Mouse (Mus musculus) thymus, adult 2 months (tissue): ENCODE data around the gene Mlxipl.

Source experiments
- CTCF ChIP-seq: fragments of 200-500 bp; IDR thresholded peaks from 2 replicates; pipeline ENCODE4 v1.5.1; 2012; ENCODE audit warnings: mild to moderate bottlenecking, control low read depth, low read length, moderate library complexity, borderline replicate concordance; ENCODE audit not compliant: control insufficient read depth, poor library complexity, insufficient read depth; ENCODE audit errors: extremely low read depth
- POLR2A ChIP-seq: fragments of 200-500 bp; IDR thresholded peaks from 2 replicates; pipeline ENCODE4 v1.6.1; 2012; ENCODE audit warnings: mild to moderate bottlenecking, low read length, control low read depth, moderate library complexity; ENCODE audit not compliant: control insufficient read depth, poor library complexity, insufficient read depth; ENCODE audit errors: extremely low read depth

- TF ChIP-seq CTCF (no peak), POLR2A (no peak)
Observed at GRCm38 (mm10) chr5:135156496-135156895, 66.8 kb downstream of the Mlxipl start.
